Mouse (Mus musculus) adrenal gland, postnatal 25 days (tissue): Measurements from ENCODE around the gene Map3k5. TPM values are rescaled to one million over a fixed set of nuclear protein-coding genes. Genes with fewer than 3 reads are reported as not detected.

Experiments used
- DNase-seq: peaks from one replicate; pipeline ENCODE4 v3.0.0; 2021; ENCODE audit warnings: mixed read lengths
- total RNA-seq: library from RNA; stranded (reverse); gene quantifications from 2 replicates; pipeline ENCODE4 v1.2.3, GENCODE M21; 2021

The Map3k5 gene
- total RNA-seq, 1 experiment from 2014 or later, result 22.9 TPM

GRCm38 (mm10) chr10:20006333-20007093 lies 72.2 kb downstream of the Map3k5 start:
- no peak for DNase-seq

GRCm38 (mm10) chr10:20009310-20009709 lies 75.0 kb downstream of the Map3k5 start:
- no peak for DNase-seq

GRCm38 (mm10) chr10:20010018-20010417 lies 75.7 kb downstream of the Map3k5 start:
- DNase-seq, result no peak

- DNase-seq, result no peak
These were observed 84.1 kb downstream of the Map3k5 start for GRCm38 (mm10) chr10:20018406-20018805.

- no peak for DNase-seq
These were observed 84.5 kb downstream of the Map3k5 start for GRCm38 (mm10) chr10:20018806-20019205.

- DNase-seq, result no peak
These were observed 87.0 kb downstream of the Map3k5 start for GRCm38 (mm10) chr10:20021256-20021655.

- DNase-seq, result no peak
These were observed 87.6 kb downstream of the Map3k5 start for GRCm38 (mm10) chr10:20021670-20022468.

- no peak for DNase-seq
These were observed 88.5 kb downstream of the Map3k5 start for GRCm38 (mm10) chr10:20022608-20023340.

GRCm38 (mm10) chr10:20023524-20023923 lies 89.3 kb downstream of the Map3k5 start:
- no peak for DNase-seq

GRCm38 (mm10) chr10:20024891-20025290 lies 90.6 kb downstream of the Map3k5 start:
- no peak for DNase-seq

- DNase-seq, result no peak
These were observed 91.7 kb downstream of the Map3k5 start for GRCm38 (mm10) chr10:20025781-20026520.

GRCm38 (mm10) chr10:20030703-20031102 lies 96.4 kb downstream of the Map3k5 start:
- DNase-seq, result no peak

GRCm38 (mm10) chr10:20031936-20032335 lies 97.7 kb downstream of the Map3k5 start:
- DNase-seq, result peak; percentile 80

- DNase-seq, result no peak
These were observed 102.1 kb downstream of the Map3k5 start for GRCm38 (mm10) chr10:20036375-20036774.

- no peak for DNase-seq
These were observed 102.6 kb downstream of the Map3k5 start for GRCm38 (mm10) chr10:20036846-20037245.

GRCm38 (mm10) chr10:20039531-20039930 lies 105.3 kb downstream of the Map3k5 start:
- DNase-seq, result no peak

- DNase-seq, result no peak
These were observed 105.8 kb downstream of the Map3k5 start for GRCm38 (mm10) chr10:20040116-20040515.

- DNase-seq, result no peak
These were observed 106.4 kb downstream of the Map3k5 start for GRCm38 (mm10) chr10:20040677-20041076.

- DNase-seq, result no peak
These were observed 107.8 kb downstream of the Map3k5 start for GRCm38 (mm10) chr10:20042081-20042480.

- DNase-seq, result no peak
These were observed 109.8 kb downstream of the Map3k5 start for GRCm38 (mm10) chr10:20044051-20044450.

GRCm38 (mm10) chr10:20045733-20046495 lies 111.6 kb downstream of the Map3k5 start:
- no peak for DNase-seq
